Mouse (Mus musculus) spleen, postnatal 14 days (tissue): ENCODE data around the gene Lpar3.
A peak's percentile ranks its signal among the peaks of the same experiment; 100 is the strongest.

ENCODE experiments used
- DNase-seq, 2 experiments: peaks; one replicate each; pipeline ENCODE4 v3.0.0; 2021 to 2022; ENCODE audit warnings: low spot score in 2 of 2

Gene Lpar3

GRCm38 (mm10) chr3:146309586-146309985 lies 88.8 kb downstream of the Lpar3 start:
- no peak for DNase-seq

GRCm38 (mm10) chr3:146311121-146311538 lies 90.4 kb downstream of the Lpar3 start:
- DNase-seq = no peak

- no peak for DNase-seq
Measured at GRCm38 (mm10) chr3:146315414-146315813, 94.7 kb downstream of the Lpar3 start.

- no peak for DNase-seq
Measured at GRCm38 (mm10) chr3:146316293-146316692, 95.5 kb downstream of the Lpar3 start.

- no peak for DNase-seq
Measured at GRCm38 (mm10) chr3:146317366-146317765, 96.6 kb downstream of the Lpar3 start.

GRCm38 (mm10) chr3:146317911-146318310 lies 97.1 kb downstream of the Lpar3 start:
- DNase-seq = no peak

GRCm38 (mm10) chr3:146318520-146318938 lies 97.8 kb downstream of the Lpar3 start:
- no peak for DNase-seq

GRCm38 (mm10) chr3:146318987-146319386 lies 98.2 kb downstream of the Lpar3 start:
- no peak for DNase-seq

GRCm38 (mm10) chr3:146319503-146319902 lies 98.7 kb downstream of the Lpar3 start:
- DNase-seq = no peak

- DNase-seq = no peak
Measured at GRCm38 (mm10) chr3:146324949-146325348, 104.2 kb downstream of the Lpar3 start.

GRCm38 (mm10) chr3:146326743-146327536 lies 106.2 kb downstream of the Lpar3 start:
- DNase-seq = no peak

GRCm38 (mm10) chr3:146327537-146328255 lies 106.9 kb downstream of the Lpar3 start:
- peak in 1 of 2 experiments; percentile 11 for DNase-seq

- peak in 1 of 2 experiments; percentile 9 for DNase-seq
Measured at GRCm38 (mm10) chr3:146328749-146329148, 108.0 kb downstream of the Lpar3 start.

- no peak for DNase-seq
Measured at GRCm38 (mm10) chr3:146331819-146332218, 111.1 kb downstream of the Lpar3 start.

GRCm38 (mm10) chr3:146333270-146333669 lies 112.5 kb downstream of the Lpar3 start:
- no peak for DNase-seq

- no peak for DNase-seq
Measured at GRCm38 (mm10) chr3:146334070-146334469, 113.3 kb downstream of the Lpar3 start.
